Mouse (Mus musculus) hindbrain, embryonic 11.5 days (tissue): ENCODE measurements around the gene Polr2c. TPM values are rescaled to one million over a fixed set of nuclear protein-coding genes. Genes with fewer than 3 reads are reported as not detected.
"Not testable (repeated sequence)": the region's sequence is repeated elsewhere in the genome, so short reads cannot be mapped to it uniquely, and the experiment has no call there.

Experiments
- ATAC-seq: fragments of 200-750 bp; cut with Nextera tagmentation; 2 replicates; pipeline ENCODE4 v1.8.0; 2017; ENCODE audit warnings: mild to moderate bottlenecking, moderate TSS enrichment, moderate library complexity; ENCODE audit not compliant: low FRiP score
- DNase-seq: peaks from one replicate; pipeline ENCODE4 v3.0.0-alpha.2; 2015; ENCODE audit warnings: low spot score
- H3K27ac ChIP-seq: fragments of 300-500 bp; sonication (generic); 2 replicates; pipeline ENCODE4 v1.5.1; 2014; ENCODE audit warnings: mild to moderate bottlenecking, low read depth, low read length
- H3K27me3 ChIP-seq: fragments of 300-500 bp; sonication (generic); 2 replicates; pipeline ENCODE4 v1.6.1; 2014; ENCODE audit warnings: mild to moderate bottlenecking, low read length, moderate library complexity, mixed read lengths; ENCODE audit not compliant: control insufficient read depth, insufficient read depth
- H3K36me3 ChIP-seq: fragments of 300-500 bp; sonication (generic); 2 replicates; pipeline ENCODE4 v1.6.1; 2014; ENCODE audit warnings: mild to moderate bottlenecking, low read length, moderate library complexity, mixed read lengths; ENCODE audit not compliant: control insufficient read depth, insufficient read depth
- H3K4me1 ChIP-seq: fragments of 300-500 bp; sonication (generic); replicated peaks from 2 replicates; pipeline ENCODE4 v1.6.1; 2014; ENCODE audit warnings: low read length, mixed read lengths; ENCODE audit not compliant: control insufficient read depth, insufficient read depth
- H3K4me2 ChIP-seq: fragments of 300-500 bp; sonication (generic); replicated peaks from 2 replicates; pipeline ENCODE4 v1.6.1; 2014; ENCODE audit warnings: mild to moderate bottlenecking, low read depth, low read length
- H3K4me3 ChIP-seq: fragments of 300-500 bp; sonication (generic); 2 replicates; pipeline ENCODE4 v1.5.1; 2014; ENCODE audit warnings: low read depth, low read length
- H3K9ac ChIP-seq: fragments of 300-500 bp; sonication (generic); 2 replicates; pipeline ENCODE4 v1.6.1; 2014; ENCODE audit warnings: low read depth, low read length
- H3K9me3 ChIP-seq: fragments of 300-500 bp; sonication (generic); 2 replicates; pipeline ENCODE4 v1.6.1; 2016; ENCODE audit warnings: low read length; ENCODE audit not compliant: control insufficient read depth
- WGBS: fragments of 180-500 bp; shearing (Covaris S2); extraction: QIAGEN DNeasy Blood & Tissue Kit; methylation state at CpG from one replicate; pipeline ENCODE4 v1.1.7; 2014; 5-methylcytosine and 5-hydroxymethylcytosine counted together
- polyA plus RNA-seq: library from polyadenylated mRNA; unstranded; fragments of >200 nt; fragmentation: Nextera tagmentation; extraction: Ambion mirVana; gene quantifications from 2 replicates; pipeline ENCODE4 v1.2.1, GENCODE M21; 2014

Polr2c gene
- polyA plus RNA-seq, 1 experiment from 2014 or later, result 159 TPM

DNA sequence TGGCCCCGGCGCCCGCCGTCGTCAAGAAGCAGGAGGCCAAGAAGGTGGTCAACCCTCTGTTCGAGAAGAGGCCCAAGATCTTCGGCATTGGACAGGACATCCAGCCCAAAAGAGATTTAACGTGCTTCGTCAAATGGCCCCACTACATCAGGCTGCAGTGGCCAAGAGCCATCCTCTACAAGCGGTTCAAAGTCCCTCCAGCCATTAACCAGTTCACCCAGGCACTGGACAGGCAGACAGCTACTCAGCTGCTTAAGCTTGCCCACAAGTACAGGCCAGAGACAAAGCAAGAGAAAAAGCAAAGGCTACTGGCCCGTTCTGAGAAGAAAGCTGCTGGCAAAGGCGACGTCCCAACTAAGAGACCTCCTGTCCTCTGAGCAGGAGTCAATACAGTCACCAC is 21.5 kb upstream of the Polr2c start:
- not testable (repeated sequence) for ATAC-seq, H3K4me1 ChIP-seq, H3K4me2 ChIP-seq, H3K27ac ChIP-seq, H3K36me3 ChIP-seq, H3K4me3 ChIP-seq, H3K27me3 ChIP-seq, H3K9me3 ChIP-seq, H3K9ac ChIP-seq, DNase-seq
- WGBS, result 95% methylated on average over 13 of the region's 13 CpGs

DNA sequence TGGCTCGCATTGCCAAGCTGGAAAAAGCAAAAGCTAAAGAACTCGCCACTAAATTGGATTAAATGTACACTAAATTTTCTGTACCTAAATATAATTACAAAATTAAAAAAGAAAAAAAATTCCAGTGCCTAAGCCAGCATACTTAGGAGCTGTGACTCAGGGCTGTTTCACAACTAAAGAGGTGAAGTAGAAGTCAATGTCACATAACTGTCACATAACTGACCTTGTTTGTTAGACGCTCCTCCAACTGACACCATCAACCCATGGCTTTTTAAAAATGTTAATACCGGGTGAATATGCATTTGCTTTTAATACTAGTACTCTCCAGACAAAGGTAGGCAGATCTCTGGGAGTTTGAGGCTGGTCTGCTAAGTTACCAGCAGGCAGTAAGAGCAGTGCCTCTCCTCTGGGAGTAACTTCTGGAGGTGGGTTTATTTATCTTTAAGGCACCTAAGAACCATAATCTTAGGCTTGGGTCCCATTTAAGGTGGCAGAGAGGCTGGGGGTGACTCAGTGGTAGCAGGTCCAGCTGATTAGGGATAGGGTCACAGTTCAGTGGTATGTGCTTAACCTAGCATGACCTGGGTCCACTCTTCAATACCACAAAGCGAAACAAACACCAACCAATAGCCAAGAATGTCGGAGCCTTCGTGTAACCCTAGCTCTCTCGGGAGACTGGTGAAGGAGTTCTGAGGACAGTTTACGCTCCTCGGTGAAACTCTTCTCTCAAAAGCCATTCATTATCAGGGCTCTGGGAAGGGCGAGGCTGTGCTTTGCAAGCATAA is 20.6 kb upstream of the Polr2c start:
- H3K4me3 ChIP-seq, result 0 out of 2 replicates have a peak overlapping the region, but pooled peaks have one; percentile 10
- 0 out of 2 replicates have a peak, but pooled peaks cover 1% of the 10 kb centered on the region for H3K36me3 ChIP-seq
- WGBS, result 68% methylated on average over 11 of the region's 11 CpGs
- H3K27ac ChIP-seq, result no peak overlapping the region
- H3K27me3 ChIP-seq, result no peaks in the 10 kb centered on the region
- H3K4me1 ChIP-seq, result no peaks in the 10 kb centered on the region
- no peaks in the 10 kb centered on the region for H3K9me3 ChIP-seq
- DNase-seq (no peak), ATAC-seq (no peak)
- H3K4me2 ChIP-seq, result peak overlapping the region; percentile 81; the same call in 1 of the 2 replicates
- H3K9ac ChIP-seq, result peak overlapping the region; percentile 2; the same call in 1 of the 2 replicates

GRCm38 (mm10) chr8:94837662-94838574 is 19.3 kb upstream of the Polr2c start, which contains the start of the genes Coq9 and Ciapin1:
Gene Coq9, plus strand, starts transcription at chr8:94838321.
Gene Ciapin1, minus strand, starts transcription at chr8:94838358.
- peak within 1 kb of the TSS; percentile 86 for H3K27ac ChIP-seq
- no peaks in the 10 kb centered on the region for H3K36me3 ChIP-seq
- whole genome bisulfite sequencing, result under 1% methylated on average over 82 of the region's 82 CpGs
- H3K4me1 ChIP-seq, result no peaks in the 10 kb centered on the region
- peak within 1 kb of the TSS; percentile 90 for H3K4me3 ChIP-seq
- H3K9me3 ChIP-seq, result no peaks in the 10 kb centered on the region
- peak; percentile 97 for DNase-seq
- peak; percentile 98 for ATAC-seq
- H3K4me2 ChIP-seq, result peak within 1 kb of the TSS; percentile 81
- peak within 1 kb of the TSS; percentile 91 for H3K9ac ChIP-seq
- H3K27me3 ChIP-seq, result no peaks in the 10 kb centered on the region

DNA sequence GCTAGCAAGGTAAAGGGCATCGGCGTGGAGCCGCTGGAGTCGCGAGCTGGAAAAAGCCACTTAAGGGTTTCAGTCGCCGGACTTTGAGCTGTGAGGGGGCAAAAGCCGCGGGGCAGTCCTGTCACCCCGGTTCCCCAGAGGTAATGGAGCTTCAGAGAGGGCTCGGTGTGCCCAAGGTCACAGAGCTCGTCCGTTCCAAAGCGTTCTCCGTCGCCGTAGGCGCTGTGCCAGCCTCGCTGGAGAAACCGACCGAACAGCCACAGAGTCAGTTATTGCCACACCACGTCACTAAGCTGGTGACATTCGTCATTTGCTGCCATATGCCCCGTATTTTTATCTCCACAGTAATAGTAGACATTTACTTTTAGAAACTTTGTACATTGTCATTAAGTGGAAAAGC is 18.6 kb upstream of the Polr2c start:
- H3K4me2 ChIP-seq, result peak overlapping the region; percentile 51
- peak; percentile 76 for ATAC-seq

GRCm38 (mm10) chr8:94841183-94841582 is 16.1 kb upstream of the Polr2c start:
- Histone ChIP-seq H3K9ac (no peak overlapping the region), H3K9me3 (no peaks in the 10 kb centered on the region), H3K27me3 (no peaks in the 10 kb centered on the region), H3K27ac (no peak overlapping the region), H3K4me1 (no peaks in the 10 kb centered on the region), H3K4me2 (no peak overlapping the region), H3K4me3 (no peak overlapping the region), H3K36me3 (no peaks in the 10 kb centered on the region)
- ATAC-seq (no peak), DNase-seq (no peak)
- 56% methylated on average over 2 of the region's 2 CpGs for WGBS

More for the DNA sequence above, 18.6 kb upstream of the Polr2c start:
- Histone ChIP-seq H3K9me3 (no peaks in the 10 kb centered on the region), H3K4me3 (peak overlapping the region; percentile 90), H3K27ac (peak overlapping the region; percentile 86), H3K9ac (peak overlapping the region; percentile 91), H3K36me3 (no peaks in the 10 kb centered on the region), H3K4me1 (no peaks in the 10 kb centered on the region), H3K27me3 (no peaks in the 10 kb centered on the region)
- under 1% methylated on average over 24 of the region's 24 CpGs for WGBS
- no peak for DNase-seq

DNA sequence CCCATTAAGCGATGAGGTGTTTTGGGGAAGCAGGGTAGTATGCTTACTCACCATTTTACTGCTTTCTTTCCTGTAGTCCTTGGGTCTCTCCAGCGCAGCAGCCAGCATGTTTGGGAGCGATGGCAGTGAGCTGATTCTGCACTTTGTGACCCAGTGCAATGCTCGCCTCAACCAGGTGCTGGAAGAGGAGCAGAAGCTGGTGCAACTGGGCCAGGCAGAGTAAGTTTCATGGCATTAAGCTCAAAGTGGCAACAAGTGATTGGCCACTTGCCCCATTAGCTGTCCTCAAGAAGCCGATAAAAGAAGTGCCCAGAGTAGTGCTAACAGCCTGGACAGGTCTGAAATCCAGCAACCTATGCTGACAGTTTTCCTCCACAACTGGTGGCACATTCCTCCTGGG is 7.2 kb upstream of the Polr2c start:
- Histone ChIP-seq H3K9me3 (no peaks in the 10 kb centered on the region), H3K36me3 (peaks cover 4% of the 10 kb centered on the region; the same call in 1 of the 2 replicates), H3K27me3 (no peaks in the 10 kb centered on the region), H3K4me2 (no peak overlapping the region), H3K4me1 (no peaks in the 10 kb centered on the region), H3K27ac (no peak overlapping the region), H3K9ac (no peak overlapping the region), H3K4me3 (no peak overlapping the region)
- WGBS, result 92% methylated on average over 5 of the region's 5 CpGs
- ATAC-seq (no peak), DNase-seq (no peak)

GRCm38 (mm10) chr8:94854761-94855160 is 2.5 kb upstream of the Polr2c start:
- not testable (repeated sequence) for H3K36me3 ChIP-seq, H3K27me3 ChIP-seq, DNase-seq, H3K4me3 ChIP-seq, H3K27ac ChIP-seq, H3K4me1 ChIP-seq, H3K9me3 ChIP-seq, H3K4me2 ChIP-seq, ATAC-seq, H3K9ac ChIP-seq
- WGBS, result 92% methylated on average over 11 of the region's 11 CpGs

- no peak overlapping the region; the same call in 1 of the 2 replicates for H3K9ac ChIP-seq
- H3K4me3 ChIP-seq, result peak overlapping the region; percentile 98
- H3K4me1 ChIP-seq, result no peaks in the 10 kb centered on the region; the same call in 1 of the 2 replicates
- DNase-seq (no peak), ATAC-seq (peak; percentile 31)
- no peaks in the 10 kb centered on the region for H3K9me3 ChIP-seq
- no peak overlapping the region for H3K4me2 ChIP-seq
- H3K36me3 ChIP-seq, result no peaks in the 10 kb centered on the region
- H3K27me3 ChIP-seq, result no peaks in the 10 kb centered on the region
- no peak overlapping the region for H3K27ac ChIP-seq
- WGBS, result 32% methylated on average over 5 of the region's 5 CpGs
These were observed 272 bp upstream of the Polr2c start for GRCm38 (mm10) chr8:94857011-94857345.
